Mouse (Mus musculus): Measurements from ENCODE around the gene Cmya5.

Gene Cmya5

DNA sequence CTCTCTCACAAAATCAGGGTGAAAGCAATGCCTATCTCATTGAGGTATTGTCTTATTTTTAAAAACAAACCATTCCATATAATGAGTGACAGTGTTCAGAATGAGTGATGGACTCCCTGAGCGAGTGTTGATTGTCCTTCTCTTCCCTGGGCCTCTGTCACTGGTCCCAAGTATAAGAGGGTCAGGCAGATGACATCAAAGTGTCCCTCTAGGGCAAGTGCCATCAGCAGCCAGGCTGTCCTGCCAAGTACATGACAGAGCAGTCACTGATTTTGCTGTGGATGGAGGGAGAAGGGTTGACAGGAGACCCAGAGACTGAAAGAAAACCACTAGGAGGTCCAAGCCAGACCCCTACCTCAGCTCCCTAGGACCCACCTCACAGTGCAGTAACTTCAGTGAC is 8.3 kb downstream of the Cmya5 start:
- no peak for TF ChIP-seq NANOG (IDR thresholded peaks at IDR 0.05; ENCODE audit: borderline replicate concordance, low read length)
- no peak for TF ChIP-seq CTCF (conservative IDR thresholded peaks at IDR 0.05; ENCODE audit: low read length)
- TF ChIP-seq POU5F1 (IDR thresholded peaks at IDR 0.05; ENCODE audit: borderline replicate concordance, low read length) = no peak
- H3K9me3 ChIP-seq (ENCODE audit: low read length) = no peaks in the 10 kb centered on the region
- no peaks in the 10 kb centered on the region for H3K27me3 ChIP-seq (ENCODE audit: insufficient read depth, low read length)
- no peaks in the 10 kb centered on the region for H3K36me3 ChIP-seq (ENCODE audit: insufficient read depth, low read length)
- H3K4me3 ChIP-seq (replicated peaks; ENCODE audit: low read length) = no peak overlapping the region
- no peaks in the 10 kb centered on the region for H3K4me1 ChIP-seq (replicated peaks; ENCODE audit: low read depth, low read length)

DNA sequence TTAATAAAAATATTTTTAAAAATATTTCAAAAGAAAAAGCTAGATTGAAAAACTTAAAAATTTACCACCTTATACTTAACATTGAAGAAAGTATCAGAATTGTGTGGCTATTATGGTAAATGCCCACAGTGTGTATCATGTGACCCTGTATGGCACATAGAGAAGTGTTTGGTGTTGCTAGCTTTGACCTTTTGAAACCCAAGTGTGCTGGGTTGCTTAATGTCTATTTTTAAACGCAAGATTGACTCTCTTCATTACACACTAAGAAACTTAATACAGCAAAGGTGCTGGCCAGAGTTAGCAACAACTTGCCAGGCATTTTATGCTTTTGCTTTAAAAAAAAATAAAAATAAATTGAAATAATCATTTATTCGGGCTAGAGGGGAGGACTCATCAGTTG is 9.0 kb downstream of the Cmya5 start:
- H3K4me3 ChIP-seq (replicated peaks; ENCODE audit: low read length) = no peak overlapping the region
- TF ChIP-seq POU5F1 (IDR thresholded peaks at IDR 0.05; ENCODE audit: borderline replicate concordance, low read length) (no peak), CTCF (conservative IDR thresholded peaks at IDR 0.05; ENCODE audit: low read length) (no peak), NANOG (IDR thresholded peaks at IDR 0.05; ENCODE audit: borderline replicate concordance, low read length) (no peak)
- H3K4me1 ChIP-seq (replicated peaks; ENCODE audit: low read depth, low read length) = no peaks in the 10 kb centered on the region
- no peaks in the 10 kb centered on the region for H3K36me3 ChIP-seq (ENCODE audit: insufficient read depth, low read length)
- H3K27me3 ChIP-seq (ENCODE audit: insufficient read depth, low read length) = no peaks in the 10 kb centered on the region
- no peaks in the 10 kb centered on the region for H3K9me3 ChIP-seq (ENCODE audit: low read length)

DNA sequence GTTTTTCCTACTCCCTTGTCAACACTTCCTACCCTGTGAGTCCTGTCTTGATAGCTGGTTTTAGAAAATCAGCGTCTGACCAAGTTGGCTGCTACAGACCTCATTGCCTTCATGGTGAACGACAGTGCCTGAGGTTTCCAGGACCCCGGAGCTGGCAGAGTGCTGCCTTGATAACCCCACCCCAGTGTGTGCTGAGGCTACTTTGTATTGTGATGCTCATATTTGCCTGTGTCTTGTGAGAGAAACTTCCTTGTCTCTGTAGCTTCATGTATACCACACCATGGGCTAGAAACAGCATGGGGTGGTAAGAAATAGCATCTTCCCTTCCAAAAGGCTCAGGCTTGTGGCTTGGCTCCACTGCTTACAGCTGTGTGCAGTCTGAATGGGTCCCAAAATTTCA is 13.8 kb downstream of the Cmya5 start:
- no peaks in the 10 kb centered on the region for H3K4me1 ChIP-seq (replicated peaks; ENCODE audit: low read depth, low read length)
- H3K9me3 ChIP-seq (ENCODE audit: low read length) = no peaks in the 10 kb centered on the region
- no peaks in the 10 kb centered on the region for H3K36me3 ChIP-seq (ENCODE audit: insufficient read depth, low read length)
- TF ChIP-seq NANOG (IDR thresholded peaks at IDR 0.05; ENCODE audit: borderline replicate concordance, low read length) = no peak
- TF ChIP-seq CTCF (conservative IDR thresholded peaks at IDR 0.05; ENCODE audit: low read length) = no peak
- TF ChIP-seq POU5F1 (IDR thresholded peaks at IDR 0.05; ENCODE audit: borderline replicate concordance, low read length) = no peak
- H3K27me3 ChIP-seq (ENCODE audit: insufficient read depth, low read length) = no peaks in the 10 kb centered on the region
- H3K4me3 ChIP-seq (replicated peaks; ENCODE audit: low read length) = no peak overlapping the region

DNA sequence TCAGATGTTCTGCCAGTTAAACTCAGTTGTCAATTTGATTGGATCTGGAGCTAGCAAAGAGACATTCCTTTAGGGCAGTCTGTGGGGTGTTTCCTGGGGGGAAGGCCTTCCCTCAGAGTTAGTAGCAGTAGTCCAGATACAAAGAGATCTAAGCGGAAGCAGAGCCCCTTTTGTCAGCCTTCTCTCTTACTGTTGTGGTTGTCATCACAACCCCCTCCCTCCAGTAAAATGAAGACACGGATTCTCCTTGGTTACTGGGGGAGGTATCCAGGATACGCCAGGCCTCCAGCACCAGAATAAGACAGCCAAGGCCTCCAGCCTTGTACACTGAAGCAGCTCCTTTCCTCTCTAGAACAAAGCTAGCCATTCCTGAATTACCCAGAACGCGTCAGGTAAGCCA is 15.6 kb downstream of the Cmya5 start:
- peaks cover 6% of the 10 kb centered on the region for H3K9me3 ChIP-seq (ENCODE audit: low read length)
- no peak overlapping the region for H3K4me3 ChIP-seq (replicated peaks; ENCODE audit: low read length)
- no peaks in the 10 kb centered on the region for H3K4me1 ChIP-seq (replicated peaks; ENCODE audit: low read depth, low read length)
- TF ChIP-seq CTCF (conservative IDR thresholded peaks at IDR 0.05; ENCODE audit: low read length) (no peak), NANOG (IDR thresholded peaks at IDR 0.05; ENCODE audit: borderline replicate concordance, low read length) (no peak), POU5F1 (IDR thresholded peaks at IDR 0.05; ENCODE audit: borderline replicate concordance, low read length) (no peak)
- no peaks in the 10 kb centered on the region for H3K27me3 ChIP-seq (ENCODE audit: insufficient read depth, low read length)
- H3K36me3 ChIP-seq (ENCODE audit: insufficient read depth, low read length) = no peaks in the 10 kb centered on the region

DNA sequence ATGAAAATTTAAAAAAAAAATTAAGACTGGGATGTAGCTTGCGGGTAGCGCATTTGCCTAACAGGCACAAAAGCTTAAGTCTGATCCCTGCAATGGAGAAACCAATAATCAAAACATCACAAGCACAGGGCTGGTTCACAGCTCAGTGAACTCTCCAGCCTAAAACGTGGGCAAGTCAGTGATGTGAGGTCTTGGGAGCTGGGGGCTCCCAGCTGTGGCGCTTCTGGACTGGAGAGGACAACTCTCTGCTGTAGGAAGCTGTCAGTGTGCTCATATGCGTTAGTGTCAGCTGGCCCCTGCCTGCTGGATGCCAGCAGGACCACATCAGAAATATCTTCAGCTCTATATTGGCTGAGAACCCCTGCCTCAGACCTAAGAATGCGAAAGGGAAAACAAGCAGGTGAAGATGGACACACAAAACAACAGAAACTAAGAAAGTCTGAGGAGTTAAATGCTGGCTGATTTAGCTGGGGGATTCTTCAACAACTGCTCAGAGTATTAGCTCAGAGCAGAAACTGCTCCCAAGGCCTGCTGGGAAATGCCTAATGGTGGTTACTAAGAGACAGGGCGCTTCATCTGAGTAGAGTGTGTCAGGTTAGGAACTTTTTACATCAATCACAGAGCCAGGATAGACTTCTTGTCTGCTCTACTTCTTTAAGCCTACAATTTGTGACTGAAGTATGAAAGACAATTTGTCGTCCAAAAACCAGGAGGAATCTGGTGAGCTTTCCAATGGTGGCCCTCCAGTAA is 16.2 kb downstream of the Cmya5 start:
- Histone ChIP-seq H3K4me3 (replicated peaks; ENCODE audit: low read length) (no peak overlapping the region), H3K36me3 (ENCODE audit: insufficient read depth, low read length) (no peaks in the 10 kb centered on the region), H3K4me1 (replicated peaks; ENCODE audit: low read depth, low read length) (no peaks in the 10 kb centered on the region), H3K27me3 (ENCODE audit: insufficient read depth, low read length) (no peaks in the 10 kb centered on the region), H3K9me3 (ENCODE audit: low read length) (peaks cover 6% of the 10 kb centered on the region)
- TF ChIP-seq NANOG (IDR thresholded peaks at IDR 0.05; ENCODE audit: borderline replicate concordance, low read length) (no peak), CTCF (conservative IDR thresholded peaks at IDR 0.05; ENCODE audit: low read length) (no peak), POU5F1 (IDR thresholded peaks at IDR 0.05; ENCODE audit: borderline replicate concordance, low read length) (no peak)

DNA sequence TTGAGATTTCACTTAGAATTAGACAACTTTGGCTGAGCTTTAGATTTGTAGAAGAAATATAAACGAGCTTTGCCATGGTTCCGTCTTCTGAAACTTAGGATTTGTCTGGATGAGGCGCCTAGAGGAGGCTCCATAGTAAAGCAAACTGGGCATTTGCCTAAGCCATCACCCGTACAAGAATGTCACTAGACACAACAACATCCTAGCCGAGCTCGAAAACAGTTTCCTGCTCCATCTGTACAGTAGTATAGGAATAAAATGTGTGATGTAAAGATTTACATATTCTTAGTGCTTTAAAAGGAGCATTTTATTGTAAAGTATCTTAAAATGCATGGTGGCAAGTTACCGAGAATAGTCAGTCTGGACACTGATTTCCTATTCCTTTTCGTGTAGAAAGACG is 22.2 kb downstream of the Cmya5 start:
- TF ChIP-seq CTCF (conservative IDR thresholded peaks at IDR 0.05; ENCODE audit: low read length) (no peak), POU5F1 (IDR thresholded peaks at IDR 0.05; ENCODE audit: borderline replicate concordance, low read length) (no peak), NANOG (IDR thresholded peaks at IDR 0.05; ENCODE audit: borderline replicate concordance, low read length) (no peak)

DNA sequence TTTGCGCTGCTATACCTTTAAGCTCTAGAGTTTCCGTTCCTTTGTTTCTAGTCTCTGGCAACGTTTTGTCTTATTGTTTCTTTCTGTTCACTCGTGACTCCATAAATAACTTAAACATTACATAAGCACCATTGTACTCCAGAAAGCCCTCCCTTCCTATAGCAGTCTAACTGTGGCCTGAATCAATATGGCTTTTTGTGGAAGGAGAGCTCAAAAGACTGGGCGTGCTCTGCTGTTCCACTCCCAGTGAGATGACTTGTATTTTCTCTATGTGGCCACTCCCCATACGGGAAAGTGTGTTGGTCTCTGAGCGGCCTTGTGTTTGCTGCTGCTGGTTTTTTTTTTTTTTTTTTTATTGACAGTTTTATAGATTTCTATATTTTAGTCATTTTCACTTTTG is 27.3 kb downstream of the Cmya5 start:
- TF ChIP-seq NANOG (IDR thresholded peaks at IDR 0.05; ENCODE audit: borderline replicate concordance, low read length) = no peak
- TF ChIP-seq CTCF (conservative IDR thresholded peaks at IDR 0.05; ENCODE audit: low read length) = no peak
- TF ChIP-seq POU5F1 (IDR thresholded peaks at IDR 0.05; ENCODE audit: borderline replicate concordance, low read length) = no peak
- no peaks in the 10 kb centered on the region for H3K36me3 ChIP-seq (ENCODE audit: insufficient read depth, low read length)

More for the DNA sequence above, 22.2 kb downstream of the Cmya5 start:
- Histone ChIP-seq H3K36me3 (ENCODE audit: insufficient read depth, low read length) (no peaks in the 10 kb centered on the region), H3K9me3 (ENCODE audit: low read length) (peaks cover 6% of the 10 kb centered on the region), H3K4me1 (replicated peaks; ENCODE audit: low read depth, low read length) (no peaks in the 10 kb centered on the region), H3K27me3 (ENCODE audit: insufficient read depth, low read length) (no peaks in the 10 kb centered on the region), H3K4me3 (replicated peaks; ENCODE audit: low read length) (no peak overlapping the region)

DNA sequence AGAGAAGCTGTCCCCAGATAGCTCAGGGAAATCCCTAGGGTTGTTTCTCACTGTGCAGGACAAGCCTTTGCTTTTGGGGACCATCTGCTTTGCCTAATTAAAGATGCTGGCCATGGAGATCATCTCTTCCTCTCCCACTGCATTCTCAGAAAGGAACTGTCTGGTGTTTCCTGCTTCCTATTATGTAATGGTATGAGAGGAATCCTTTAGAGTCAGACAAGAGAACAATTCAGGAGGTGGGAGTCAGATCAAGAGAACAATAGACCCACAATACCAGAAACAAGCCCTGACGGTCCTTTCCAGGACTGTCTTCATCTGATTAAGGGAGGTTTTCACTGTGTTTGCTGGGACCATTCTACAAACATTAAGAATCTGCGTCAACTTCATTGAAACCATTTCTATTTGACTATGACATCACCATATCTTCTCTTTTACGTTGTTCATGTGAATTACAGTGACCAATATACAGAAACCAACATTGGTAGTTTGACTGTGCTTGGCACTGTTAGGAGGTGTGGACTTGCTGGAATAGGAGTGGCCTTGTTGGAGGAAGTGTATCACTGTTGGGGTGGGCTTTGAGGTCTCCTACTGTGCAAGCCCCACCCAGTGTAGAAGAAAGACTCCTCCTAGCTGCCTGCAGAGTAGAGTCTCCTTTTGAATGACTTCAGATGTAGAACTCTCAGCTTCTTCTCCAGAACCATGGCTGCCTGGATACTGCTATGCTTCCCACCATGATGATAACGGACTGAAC is 42.0 kb downstream of the Cmya5 start:
- H3K4me3 ChIP-seq (replicated peaks; ENCODE audit: low read length) = no peak overlapping the region
- no peaks in the 10 kb centered on the region for H3K36me3 ChIP-seq (ENCODE audit: insufficient read depth, low read length)
- peaks cover 12% of the 10 kb centered on the region; the same call in 1 of the 2 replicates for H3K9me3 ChIP-seq (ENCODE audit: low read length)
- peaks cover 10% of the 10 kb centered on the region for H3K4me1 ChIP-seq (replicated peaks; ENCODE audit: low read depth, low read length)
- no peaks in the 10 kb centered on the region for H3K27me3 ChIP-seq (ENCODE audit: insufficient read depth, low read length)
- no peak for TF ChIP-seq POU5F1 (IDR thresholded peaks at IDR 0.05; ENCODE audit: borderline replicate concordance, low read length)
- TF ChIP-seq NANOG (IDR thresholded peaks at IDR 0.05; ENCODE audit: borderline replicate concordance, low read length) = peak; percentile 52; the same call in 1 of the 2 replicates

More for the DNA sequence above, 27.3 kb downstream of the Cmya5 start:
- Histone ChIP-seq H3K9me3 (ENCODE audit: low read length) (peaks cover 4% of the 10 kb centered on the region), H3K4me1 (replicated peaks; ENCODE audit: low read depth, low read length) (no peaks in the 10 kb centered on the region), H3K27me3 (ENCODE audit: insufficient read depth, low read length) (no peaks in the 10 kb centered on the region), H3K4me3 (replicated peaks; ENCODE audit: low read length) (no peak overlapping the region)
